Mouse (Mus musculus) lung, embryonic 16.5 days (tissue): ENCODE data around the gene Sf3b3. TPM values are rescaled to one million over a fixed set of nuclear protein-coding genes. Genes with fewer than 3 reads are reported as not detected.
"Not testable (repeated sequence)": the region's sequence is repeated elsewhere in the genome, so short reads cannot be mapped to it uniquely, and the experiment has no call there.

Source experiments
- ATAC-seq: fragments of 200-750 bp; cut with Nextera tagmentation; 2 replicates; pipeline ENCODE4 v1.8.0; 2017; ENCODE audit warnings: low read depth, mild to moderate bottlenecking, moderate library complexity
- H3K27ac ChIP-seq: fragments of 300-500 bp; sonication (generic); 2 replicates; pipeline ENCODE4 v1.5.1; 2014; ENCODE audit warnings: mild to moderate bottlenecking, control low read depth, low read length
- H3K27me3 ChIP-seq: fragments of 300-500 bp; sonication (generic); 2 replicates; pipeline ENCODE4 v1.6.1; 2014; ENCODE audit warnings: low read depth, low read length, mixed read lengths; ENCODE audit not compliant: control insufficient read depth, insufficient read depth
- H3K36me3 ChIP-seq: fragments of 300-500 bp; sonication (generic); 2 replicates; pipeline ENCODE4 v1.6.1; 2014; ENCODE audit warnings: low read length; ENCODE audit not compliant: control insufficient read depth, insufficient read depth
- H3K4me1 ChIP-seq: fragments of 300-500 bp; sonication (generic); replicated peaks from 2 replicates; pipeline ENCODE4 v1.6.1; 2014; ENCODE audit warnings: low read length, mixed read lengths; ENCODE audit not compliant: control insufficient read depth, insufficient read depth
- H3K4me2 ChIP-seq: fragments of 300-500 bp; sonication (generic); 2 replicates; pipeline ENCODE4 v1.6.1; 2014; ENCODE audit warnings: low read depth, low read length, control low read depth
- H3K4me3 ChIP-seq: fragments of 300-500 bp; sonication (generic); 2 replicates; pipeline ENCODE4 v1.5.1; 2014; ENCODE audit warnings: mild to moderate bottlenecking, low read length, control low read depth
- H3K9ac ChIP-seq: fragments of 300-500 bp; sonication (generic); 2 replicates; pipeline ENCODE4 v1.6.1; 2014; ENCODE audit warnings: low read length, control low read depth
- H3K9me3 ChIP-seq: fragments of 300-500 bp; sonication (generic); 2 replicates; pipeline ENCODE4 v1.6.1; 2016; ENCODE audit warnings: low read length; ENCODE audit not compliant: control insufficient read depth
- WGBS: fragments of 180-500 bp; shearing (Covaris S2); extraction: QIAGEN DNeasy Blood & Tissue Kit; methylation state at CpG from one replicate; pipeline ENCODE4 v1.1.7; 2014; 5-methylcytosine and 5-hydroxymethylcytosine counted together
- polyA plus RNA-seq: library from polyadenylated mRNA; unstranded; fragments of >200 nt; fragmentation: Nextera tagmentation; extraction: Ambion mirVana; gene quantifications from 2 replicates; pipeline ENCODE4 v1.2.1, GENCODE M21; 2015

Sf3b3 gene
- polyA plus RNA-seq, 1 experiment from 2014 or later: 140 TPM

GRCm38 (mm10) chr8:110887551-110887950 is 41.0 kb upstream of the Sf3b3 start:
- no peak overlapping the region for H3K27ac ChIP-seq
- H3K4me3 ChIP-seq: no peak overlapping the region
- WGBS: 81% methylated on average over 10 of the region's 10 CpGs
- no peak overlapping the region for H3K9ac ChIP-seq
- H3K9me3 ChIP-seq: no peaks in the 10 kb centered on the region
- no peaks in the 10 kb centered on the region for H3K4me1 ChIP-seq
- H3K4me2 ChIP-seq: no peak overlapping the region
- no peak for ATAC-seq
- H3K27me3 ChIP-seq: no peaks in the 10 kb centered on the region
- peaks cover 18% of the 10 kb centered on the region for H3K36me3 ChIP-seq

- Histone ChIP-seq H3K36me3 (peaks cover 26% of the 10 kb centered on the region), H3K4me1 (no peaks in the 10 kb centered on the region), H3K9me3 (no peaks in the 10 kb centered on the region), H3K4me2 (no peak overlapping the region), H3K27ac (no peak overlapping the region), H3K9ac (no peak overlapping the region), H3K27me3 (no peaks in the 10 kb centered on the region), H3K4me3 (no peak overlapping the region)
- 77% methylated on average over 3 of the region's 3 CpGs for WGBS
- no peak for ATAC-seq
These were observed 40.0 kb upstream of the Sf3b3 start for GRCm38 (mm10) chr8:110886634-110887033.

- Histone ChIP-seq H3K4me2 (no peak overlapping the region), H3K36me3 (peaks cover 44% of the 10 kb centered on the region), H3K4me3 (no peak overlapping the region), H3K9me3 (no peaks in the 10 kb centered on the region), H3K27me3 (no peaks in the 10 kb centered on the region), H3K27ac (no peak overlapping the region), H3K4me1 (no peaks in the 10 kb centered on the region), H3K9ac (no peak overlapping the region)
- no peak for ATAC-seq
- 96% methylated on average over 18 of the region's 18 CpGs for WGBS
These were observed 37.2 kb upstream of the Sf3b3 start for GRCm38 (mm10) chr8:110883824-110884223.

- H3K36me3 ChIP-seq: peaks cover 44% of the 10 kb centered on the region
- no peak for ATAC-seq
These were observed 35.2 kb upstream of the Sf3b3 start for GRCm38 (mm10) chr8:110881741-110882310.

GRCm38 (mm10) chr8:110877862-110878261 is 31.3 kb upstream of the Sf3b3 start:
- no peak overlapping the region for H3K4me3 ChIP-seq
- ATAC-seq: no peak
- H3K9ac ChIP-seq: no peak overlapping the region
- no peak overlapping the region for H3K4me2 ChIP-seq
- WGBS: 74% methylated on average over 4 of the region's 4 CpGs
- peaks cover 44% of the 10 kb centered on the region for H3K36me3 ChIP-seq
- no peaks in the 10 kb centered on the region for H3K27me3 ChIP-seq
- H3K27ac ChIP-seq: no peak overlapping the region
- H3K4me1 ChIP-seq: no peaks in the 10 kb centered on the region
- no peaks in the 10 kb centered on the region for H3K9me3 ChIP-seq

More at GRCm38 (mm10) chr8:110881741-110882310, 35.2 kb upstream of the Sf3b3 start:
- H3K9ac ChIP-seq: no peak overlapping the region
- 91% methylated on average over 10 of the region's 10 CpGs for WGBS
- no peaks in the 10 kb centered on the region for H3K9me3 ChIP-seq
- no peak overlapping the region for H3K4me2 ChIP-seq
- H3K27me3 ChIP-seq: no peaks in the 10 kb centered on the region
- H3K4me3 ChIP-seq: no peak overlapping the region
- H3K4me1 ChIP-seq: no peaks in the 10 kb centered on the region
- H3K27ac ChIP-seq: no peak overlapping the region

- 98% methylated on average over 2 of the region's 2 CpGs for WGBS
These were observed 23.9 kb upstream of the Sf3b3 start for GRCm38 (mm10) chr8:110870501-110870900.

GRCm38 (mm10) chr8:110861347-110862025 is 14.9 kb upstream of the Sf3b3 start:
- H3K4me1 ChIP-seq, H3K4me2 ChIP-seq, H3K4me3 ChIP-seq, H3K9ac ChIP-seq, ATAC-seq, H3K9me3 ChIP-seq, H3K27ac ChIP-seq, H3K27me3 ChIP-seq: not testable (repeated sequence)
- peaks cover 33% of the 10 kb centered on the region for H3K36me3 ChIP-seq
- WGBS: 92% methylated on average over 7 of the region's 7 CpGs

More at GRCm38 (mm10) chr8:110870501-110870900, 23.9 kb upstream of the Sf3b3 start:
- Histone ChIP-seq H3K4me1 (no peaks in the 10 kb centered on the region), H3K36me3 (peaks cover 39% of the 10 kb centered on the region), H3K27ac (no peak overlapping the region), H3K9ac (no peak overlapping the region), H3K4me3 (no peak overlapping the region), H3K4me2 (no peak overlapping the region), H3K9me3 (no peaks in the 10 kb centered on the region), H3K27me3 (no peaks in the 10 kb centered on the region)
- ATAC-seq: no peak

GRCm38 (mm10) chr8:110859651-110860501 is 13.3 kb upstream of the Sf3b3 start:
- 77% methylated on average over 7 of the region's 7 CpGs for WGBS
- H3K9me3 ChIP-seq: no peaks in the 10 kb centered on the region
- no peak overlapping the region for H3K9ac ChIP-seq
- no peaks in the 10 kb centered on the region for H3K4me1 ChIP-seq
- H3K4me2 ChIP-seq: no peak overlapping the region
- ATAC-seq: no peak
- peaks cover 33% of the 10 kb centered on the region for H3K36me3 ChIP-seq
- no peaks in the 10 kb centered on the region for H3K27me3 ChIP-seq
- no peak overlapping the region for H3K27ac ChIP-seq
- no peak overlapping the region for H3K4me3 ChIP-seq

GRCm38 (mm10) chr8:110856760-110857461 is 10.3 kb upstream of the Sf3b3 start:
- Histone ChIP-seq H3K9me3 (no peaks in the 10 kb centered on the region), H3K4me3 (no peak overlapping the region), H3K27me3 (no peaks in the 10 kb centered on the region), H3K4me1 (no peaks in the 10 kb centered on the region), H3K4me2 (no peak overlapping the region), H3K27ac (no peak overlapping the region), H3K36me3 (peaks cover 50% of the 10 kb centered on the region), H3K9ac (no peak overlapping the region)
- no peak for ATAC-seq
- 79% methylated on average over 4 of the region's 5 CpGs for WGBS
